Mouse (Mus musculus) stomach, postnatal 0 days (tissue): Measurements from ENCODE around the gene Hsd17b13. TPM values are rescaled to one million over a fixed set of nuclear protein-coding genes. Genes with fewer than 3 reads are reported as not detected.

Experiments used
- ATAC-seq: fragments of 200-750 bp; cut with Nextera tagmentation; 2 replicates; pipeline ENCODE4 v1.8.0; 2017; ENCODE audit not compliant: low FRiP score, low TSS enrichment
- DNase-seq: peaks from one replicate; pipeline ENCODE4 v3.0.0-alpha.2; 2016; ENCODE audit warnings: low spot score
- H3K27ac ChIP-seq: fragments of 300-500 bp; sonication (generic); replicated peaks from 2 replicates; pipeline ENCODE4 v1.5.1; 2014; ENCODE audit warnings: mild to moderate bottlenecking, control low read depth
- H3K27me3 ChIP-seq: fragments of 300-500 bp; sonication (generic); 2 replicates; pipeline ENCODE4 v1.6.1; 2014; ENCODE audit warnings: low read length; ENCODE audit not compliant: control insufficient read depth, insufficient read depth
- H3K36me3 ChIP-seq: fragments of 300-500 bp; sonication (generic); 2 replicates; pipeline ENCODE4 v1.6.1; 2014; ENCODE audit warnings: low read length, mixed read lengths; ENCODE audit not compliant: control insufficient read depth, insufficient read depth
- H3K4me1 ChIP-seq: fragments of 300-500 bp; sonication (generic); replicated peaks from 2 replicates; pipeline ENCODE4 v1.6.1; 2014; ENCODE audit warnings: antibody characterized with exemption; ENCODE audit not compliant: control insufficient read depth, insufficient read depth
- H3K4me2 ChIP-seq: fragments of 300-500 bp; sonication (generic); replicated peaks from 2 replicates; pipeline ENCODE4 v1.6.1; 2014; ENCODE audit warnings: low read depth, mild to moderate bottlenecking, control low read depth, moderate library complexity
- H3K4me3 ChIP-seq: fragments of 300-500 bp; sonication (generic); 2 replicates; pipeline ENCODE4 v1.5.1; 2014; ENCODE audit warnings: low read depth, low read length, control low read depth
- H3K9ac ChIP-seq: fragments of 300-500 bp; sonication (generic); 2 replicates; pipeline ENCODE4 v1.6.1; 2014; ENCODE audit warnings: mild to moderate bottlenecking, low read length, control low read depth, mixed read lengths
- H3K9me3 ChIP-seq: fragments of 300-500 bp; sonication (generic); 2 replicates; pipeline ENCODE4 v1.6.1; 2016; ENCODE audit warnings: low read length; ENCODE audit not compliant: control insufficient read depth
- CTCF ChIP-seq: IDR thresholded peaks from 2 replicates; pipeline ENCODE4 v1.5.1; 2016; ENCODE audit warnings: antibody characterized with exemption, low read depth, mild to moderate bottlenecking, moderate library complexity
- EP300 ChIP-seq: optimal IDR thresholded peaks from 2 replicates; pipeline ENCODE3; 2016; ENCODE audit warnings: antibody characterized with exemption
- WGBS: fragments of 180-500 bp; shearing (Covaris S2); extraction: QIAGEN DNeasy Blood & Tissue Kit; methylation state at CpG from one replicate; pipeline ENCODE4 v1.1.7; 2014; 5-methylcytosine and 5-hydroxymethylcytosine counted together
- polyA plus RNA-seq: library from polyadenylated mRNA; unstranded; fragments of >200 nt; fragmentation: Nextera tagmentation; extraction: Ambion mirVana; gene quantifications from 2 replicates; pipeline ENCODE4 v1.2.1, GENCODE M21; 2015

Hsd17b13 gene
- polyA plus RNA-seq, 1 experiment from 2014 or later: 3.2 TPM

DNA sequence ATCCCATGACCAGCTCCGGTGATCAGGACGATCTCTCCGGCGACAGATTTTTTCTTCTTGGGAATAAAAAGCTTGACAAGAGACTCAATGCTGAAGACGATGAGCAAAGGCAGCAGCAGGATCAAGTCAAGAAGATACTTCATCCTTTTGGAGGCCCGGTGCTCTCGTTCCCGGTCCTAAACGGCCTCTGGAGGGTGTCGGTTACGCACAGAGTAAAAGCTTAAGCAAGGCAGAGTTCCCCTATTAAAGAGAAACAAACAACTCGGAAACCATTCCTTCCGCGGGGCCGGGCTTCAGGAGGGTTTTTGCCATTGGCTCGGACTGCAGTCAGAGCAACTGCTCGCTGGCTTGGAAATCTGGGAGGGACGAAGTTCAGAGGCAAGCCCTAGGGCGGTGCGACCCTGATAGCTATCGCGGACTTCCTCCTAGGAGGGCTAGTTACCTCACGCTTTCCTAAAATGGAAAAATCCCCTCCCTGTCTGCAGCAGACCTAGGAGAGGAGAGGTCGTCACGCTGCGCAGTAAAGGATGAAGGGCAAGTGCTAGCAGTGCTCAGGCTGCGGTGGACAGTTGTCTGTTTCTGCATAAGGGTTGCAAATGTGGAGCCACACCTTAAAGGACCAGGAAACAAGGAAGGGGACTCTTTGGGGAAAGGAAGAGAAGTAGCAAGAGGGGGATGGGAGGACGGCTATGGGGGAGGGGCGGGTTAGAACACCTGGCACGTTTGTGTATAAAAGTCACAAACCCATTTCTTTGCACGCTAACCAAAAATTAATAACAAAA is 44.6 kb upstream of the Hsd17b13 start, which contains the start of gene Hsd17b11:
Gene Hsd17b11, minus strand, starts transcription at position 323 of the 782 bp plus-strand sequence.
- DNase-seq: peak; percentile 90
- no peaks in the 10 kb centered on the region for H3K9me3 ChIP-seq
- H3K4me3 ChIP-seq: peak within 1 kb of the TSS; percentile 49
- WGBS: under 1% methylated on average over 31 of the region's 31 CpGs
- H3K4me2 ChIP-seq: peak within 1 kb of the TSS; percentile 58
- H3K27me3 ChIP-seq: no peaks in the 10 kb centered on the region
- peaks cover 4% of the 10 kb centered on the region; the same call in 1 of the 2 replicates for H3K36me3 ChIP-seq
- TF ChIP-seq CTCF (peak; percentile 39), EP300 (no peak)
- H3K9ac ChIP-seq: peak within 1 kb of the TSS; percentile 67
- peaks cover 4% of the 10 kb centered on the region; the same call in 1 of the 2 replicates for H3K4me1 ChIP-seq
- ATAC-seq: peak; percentile 94
- H3K27ac ChIP-seq: peak within 1 kb of the TSS; percentile 88

DNA sequence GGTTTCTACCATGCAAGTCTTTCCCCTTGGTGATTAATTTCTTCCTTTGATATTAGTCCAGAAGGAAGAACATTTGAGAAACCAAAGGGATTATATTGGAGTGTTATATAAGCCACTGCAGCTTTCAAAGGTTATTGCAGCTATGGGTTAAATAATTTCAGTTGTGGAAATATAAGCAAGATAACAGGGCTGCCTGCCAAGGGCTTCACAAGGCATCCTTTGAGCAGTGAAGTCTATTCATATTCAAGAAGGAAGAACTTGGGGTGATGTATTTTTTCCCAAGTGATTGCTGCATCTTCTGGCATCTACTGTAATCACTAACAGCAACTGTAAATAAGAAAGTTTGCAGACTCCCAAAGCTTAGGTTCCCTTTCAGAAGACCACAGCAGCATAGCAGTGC is 34.2 kb upstream of the Hsd17b13 start:
- no peaks in the 10 kb centered on the region for H3K9me3 ChIP-seq
- ATAC-seq (no peak), DNase-seq (no peak)
- no peak overlapping the region for H3K27ac ChIP-seq
- H3K9ac ChIP-seq: no peak overlapping the region
- no peaks in the 10 kb centered on the region for H3K4me1 ChIP-seq
- H3K36me3 ChIP-seq: peaks cover 4% of the 10 kb centered on the region; the same call in 1 of the 2 replicates
- TF ChIP-seq EP300 (no peak), CTCF (no peak)
- no peaks in the 10 kb centered on the region for H3K27me3 ChIP-seq
- H3K4me2 ChIP-seq: no peak overlapping the region
- no peak overlapping the region for H3K4me3 ChIP-seq

DNA sequence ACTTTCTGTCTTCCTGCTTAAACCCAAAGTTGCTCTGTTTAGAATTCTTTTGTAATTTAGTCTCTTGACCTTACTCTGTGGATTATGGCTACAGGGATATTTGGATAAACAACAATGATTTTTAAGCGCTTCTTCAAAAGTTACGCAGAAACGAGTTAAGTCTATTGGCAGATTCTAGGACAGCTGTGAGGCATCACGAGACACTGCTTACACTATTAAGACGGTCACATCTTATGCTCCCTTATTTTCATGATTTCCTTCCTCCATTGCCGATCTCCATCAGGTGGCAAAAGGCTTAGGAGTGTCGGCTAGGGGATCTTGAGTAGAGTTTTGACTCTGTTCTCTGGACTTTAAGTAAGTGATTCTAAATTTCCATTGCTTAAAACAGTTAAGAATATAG is 33.1 kb upstream of the Hsd17b13 start:
- ATAC-seq: no peak
- DNase-seq: no peak
- no peak overlapping the region for H3K27ac ChIP-seq
- no peak overlapping the region for H3K4me2 ChIP-seq
- H3K4me3 ChIP-seq: no peak overlapping the region
- no peaks in the 10 kb centered on the region for H3K9me3 ChIP-seq
- H3K27me3 ChIP-seq: no peaks in the 10 kb centered on the region
- WGBS: 62% methylated on average over 7 of the region's 7 CpGs
- peaks cover 4% of the 10 kb centered on the region; the same call in 1 of the 2 replicates for H3K36me3 ChIP-seq
- no peaks in the 10 kb centered on the region for H3K4me1 ChIP-seq
- H3K9ac ChIP-seq: no peak overlapping the region
- TF ChIP-seq EP300: no peak
- no peak for TF ChIP-seq CTCF

DNA sequence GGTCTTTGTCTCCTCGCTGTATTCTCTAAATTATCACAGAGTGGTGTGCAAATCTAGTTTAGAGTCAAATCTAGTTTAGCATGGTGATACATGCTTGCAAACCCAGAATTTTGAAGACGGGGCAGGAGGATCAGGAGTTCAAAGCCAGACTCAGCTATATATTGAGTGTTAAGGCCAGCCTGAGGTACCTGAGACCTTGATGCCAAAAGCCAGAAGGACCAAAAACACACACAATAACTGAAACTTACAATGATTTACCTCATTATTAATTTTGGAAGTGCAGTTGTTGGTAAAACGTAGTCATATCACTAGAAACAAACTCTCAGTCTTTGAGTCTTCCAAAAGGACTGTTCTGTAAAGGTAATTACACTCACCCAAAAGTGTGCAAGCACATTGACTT is 32.2 kb upstream of the Hsd17b13 start:
- no peak overlapping the region for H3K9ac ChIP-seq
- DNase-seq (no peak), ATAC-seq (no peak)
- WGBS: 94% methylated on average over 3 of the region's 3 CpGs
- no peaks in the 10 kb centered on the region for H3K9me3 ChIP-seq
- no peak overlapping the region for H3K4me2 ChIP-seq
- no peak overlapping the region for H3K27ac ChIP-seq
- TF ChIP-seq EP300 (no peak), CTCF (no peak)
- H3K36me3 ChIP-seq: peaks cover 4% of the 10 kb centered on the region; the same call in 1 of the 2 replicates
- H3K4me3 ChIP-seq: no peak overlapping the region
- H3K27me3 ChIP-seq: no peaks in the 10 kb centered on the region
- no peaks in the 10 kb centered on the region for H3K4me1 ChIP-seq

DNA sequence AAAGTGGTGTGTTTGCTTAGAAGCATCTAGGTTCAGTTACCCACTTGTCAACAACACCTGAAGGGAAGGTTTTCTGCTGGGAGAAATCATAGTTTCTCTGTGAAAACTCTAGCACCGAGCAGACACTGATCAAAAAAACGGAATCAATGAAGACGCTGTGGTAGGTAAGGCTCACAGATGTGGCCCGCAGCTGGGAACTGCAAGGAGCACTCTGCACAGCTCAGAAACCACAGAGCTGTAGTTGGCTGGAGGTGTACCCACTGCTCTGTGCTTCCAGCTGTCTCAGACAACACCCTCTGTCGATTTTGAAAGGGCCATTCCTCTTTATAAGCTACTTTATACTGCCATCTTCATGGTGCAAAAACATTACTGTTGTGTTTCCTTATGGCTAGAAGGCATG is 30.6 kb upstream of the Hsd17b13 start:
- TF ChIP-seq EP300 (no peak), CTCF (no peak)
- H3K4me3 ChIP-seq: no peak overlapping the region
- peaks cover 4% of the 10 kb centered on the region; the same call in 1 of the 2 replicates for H3K36me3 ChIP-seq
- no peak for DNase-seq
- H3K9ac ChIP-seq: no peak overlapping the region
- no peak overlapping the region for H3K27ac ChIP-seq
- no peaks in the 10 kb centered on the region; the same call in 1 of the 2 replicates for H3K4me1 ChIP-seq
- H3K27me3 ChIP-seq: no peaks in the 10 kb centered on the region
- 64% methylated on average over 5 of the region's 5 CpGs for WGBS
- no peak overlapping the region for H3K4me2 ChIP-seq
- no peak for ATAC-seq
- no peaks in the 10 kb centered on the region for H3K9me3 ChIP-seq

DNA sequence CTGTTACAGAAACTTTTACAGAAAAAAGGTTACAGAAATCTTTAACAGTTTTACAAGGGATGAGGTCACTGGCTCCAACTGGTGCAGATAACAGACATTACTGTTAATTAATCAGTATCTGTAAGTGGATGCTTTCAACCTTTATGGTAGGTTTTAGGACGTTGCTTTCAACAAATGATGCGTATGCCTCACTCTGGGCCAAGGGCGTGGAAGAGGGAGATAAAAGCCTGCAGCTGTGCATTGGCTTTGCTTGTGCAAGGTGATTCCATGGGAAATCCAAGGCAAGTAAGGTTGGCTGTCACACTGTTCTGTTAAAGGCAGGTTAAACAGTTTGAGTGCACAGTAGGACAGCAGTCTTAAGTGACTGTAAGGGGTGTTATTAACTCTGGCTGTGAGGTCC is 29.6 kb upstream of the Hsd17b13 start:
- no peak for DNase-seq
- Histone ChIP-seq H3K4me1 (no peaks in the 10 kb centered on the region; the same call in 1 of the 2 replicates), H3K27ac (no peak overlapping the region), H3K4me3 (no peak overlapping the region), H3K9me3 (no peaks in the 10 kb centered on the region), H3K4me2 (no peak overlapping the region), H3K27me3 (no peaks in the 10 kb centered on the region), H3K36me3 (peaks cover 4% of the 10 kb centered on the region; the same call in 1 of the 2 replicates), H3K9ac (no peak overlapping the region)
- TF ChIP-seq EP300 (no peak), CTCF (no peak)
- ATAC-seq: no peak
- WGBS: 68% methylated on average over 3 of the region's 3 CpGs
